Mouse (Mus musculus): ENCODE data around the gene Cdc20. TPM values are rescaled to one million over a fixed set of nuclear protein-coding genes. Genes with fewer than 3 reads are reported as not detected.

The Cdc20 gene
- total RNA-seq, 2 experiments from 2014 or later: 3.3 to 3.9 TPM

DNA sequence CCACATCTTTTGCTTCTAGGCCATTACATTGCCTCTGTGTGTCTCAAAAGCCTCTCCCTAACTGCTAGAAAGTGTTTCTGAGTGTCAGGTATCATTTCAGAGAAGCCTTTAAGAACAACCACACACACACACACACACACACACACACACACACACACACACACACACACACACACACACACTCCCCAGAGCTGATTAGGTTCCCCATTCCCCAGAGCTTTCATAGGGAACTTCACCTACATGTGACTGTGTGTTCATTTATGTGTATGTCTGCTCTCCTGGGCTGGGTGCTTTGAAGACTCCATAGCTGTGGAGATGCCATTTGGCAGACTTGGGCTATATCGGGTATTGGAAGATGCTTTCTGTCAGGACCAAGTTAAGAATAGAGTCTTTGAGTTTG lies 11.8 kb downstream of the Cdc20 start:
- no peak for DNase-seq (ENCODE audit: extremely low spot score in 1 of 2, low spot score in 2 of 2)
- intact Hi-C loops (cut with DNase I): no loop called here

DNA sequence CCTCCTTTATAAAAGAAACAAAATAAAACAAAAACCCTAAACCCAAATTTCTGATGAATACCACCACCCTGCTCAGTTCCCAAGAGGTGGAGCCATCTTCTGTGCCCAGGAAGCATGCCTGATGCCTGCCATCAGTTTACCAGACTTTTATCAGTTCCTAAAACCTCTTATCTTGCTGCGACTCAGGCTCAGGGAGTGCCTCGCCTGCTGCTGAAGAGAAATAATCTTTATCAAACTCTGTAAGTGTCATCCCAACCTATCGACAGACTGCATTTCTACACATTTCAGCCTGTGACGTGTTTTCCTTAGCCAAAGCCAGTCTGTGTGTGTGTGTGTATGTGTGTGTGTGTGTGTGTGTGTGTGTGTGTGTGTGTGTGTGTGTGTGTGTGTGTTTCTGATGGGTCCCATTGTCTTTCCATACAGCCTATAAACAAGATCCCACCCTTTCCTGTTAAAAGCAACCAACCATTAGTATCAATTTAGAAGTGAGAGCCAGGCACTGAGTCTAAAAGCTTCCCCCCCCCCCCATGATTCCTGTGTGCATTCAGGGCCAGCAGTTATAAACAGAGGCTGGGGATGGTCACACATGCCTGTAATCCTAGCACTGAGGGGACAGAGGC lies 12.5 kb downstream of the Cdc20 start:
- no peak for DNase-seq (ENCODE audit: extremely low spot score in 1 of 2, low spot score in 2 of 2)
- intact Hi-C loops (cut with DNase I): no loop called here

DNA sequence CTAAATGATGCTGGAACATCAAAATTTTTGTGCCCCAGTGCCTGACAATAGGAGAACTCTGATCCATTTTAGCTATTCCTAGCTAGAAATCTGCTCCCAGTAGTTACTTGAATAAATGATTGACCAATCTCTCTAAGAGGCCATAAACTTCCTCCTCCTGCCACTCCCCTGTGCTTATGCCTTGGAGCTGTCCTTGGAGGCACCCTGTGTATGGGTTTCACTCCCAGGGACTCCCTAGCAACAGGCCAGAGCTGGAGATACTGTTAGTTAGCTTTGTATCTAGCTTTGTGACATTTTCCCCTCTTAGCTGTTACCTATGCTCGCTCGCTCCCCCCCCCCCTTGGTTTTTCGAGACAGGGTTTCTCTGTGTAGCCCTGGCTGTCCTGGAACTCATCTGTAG lies 15.8 kb downstream of the Cdc20 start:
- intact Hi-C loops (cut with DNase I): no loop called here
- no peak for DNase-seq (ENCODE audit: extremely low spot score in 1 of 2, low spot score in 2 of 2)

DNA sequence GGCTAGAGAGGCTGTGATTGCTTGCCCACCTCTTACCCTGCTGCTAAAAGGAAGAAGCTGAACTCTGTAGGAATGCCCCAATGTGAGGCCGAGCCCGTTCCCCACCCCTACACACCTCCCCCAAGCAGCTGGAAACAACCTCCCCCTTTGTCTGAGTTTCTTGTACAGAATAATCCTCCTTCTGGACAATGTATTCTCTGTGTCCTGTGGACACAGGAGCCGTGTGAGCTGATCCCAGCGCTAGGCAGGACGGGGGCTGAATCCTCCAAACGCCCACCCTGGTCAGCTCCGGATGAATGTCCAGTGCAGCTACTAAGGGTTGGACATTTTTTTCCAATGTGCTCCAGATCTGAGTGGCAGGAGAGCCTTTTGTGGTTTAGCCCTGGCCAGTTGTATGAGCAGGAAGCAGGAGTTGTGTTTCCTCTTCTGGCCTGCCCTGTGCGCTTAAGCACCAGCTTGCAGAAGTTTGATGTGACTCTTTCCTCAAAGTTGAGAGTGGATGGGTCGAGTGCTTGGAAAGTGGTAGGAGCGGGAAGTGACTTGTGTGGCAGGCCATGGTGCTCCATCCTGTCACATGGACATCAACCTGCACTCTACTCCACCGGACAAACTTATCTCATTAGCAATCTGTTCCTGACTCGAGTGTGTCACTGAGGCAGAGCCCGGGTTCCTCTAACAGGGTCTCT lies 19.9 kb downstream of the Cdc20 start:
- DNase-seq (ENCODE audit: extremely low spot score in 1 of 2, low spot score in 2 of 2): no peak
- intact Hi-C loops (cut with DNase I): no loop called here

DNA sequence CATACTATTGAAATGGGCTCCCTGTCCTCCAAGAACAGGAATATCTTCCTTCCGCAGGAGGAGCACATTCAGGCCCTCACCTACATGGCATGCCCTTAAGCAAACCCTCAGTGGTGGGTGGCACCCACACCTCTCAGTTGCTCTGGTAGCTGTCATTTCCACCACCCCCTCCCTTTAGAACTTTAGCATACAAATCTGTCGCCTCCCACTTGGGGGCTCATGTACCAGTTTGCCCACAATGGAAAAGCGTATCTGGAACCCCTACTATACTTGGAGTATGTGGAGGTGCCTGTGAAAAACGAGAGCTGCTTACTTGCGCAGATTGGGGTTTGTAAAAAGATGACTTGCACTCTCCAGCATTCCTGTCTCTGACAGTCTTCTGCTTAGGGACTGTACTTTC lies 20.8 kb downstream of the Cdc20 start:
- intact Hi-C loops (cut with DNase I): no loop called here
- no peak for DNase-seq (ENCODE audit: extremely low spot score in 1 of 2, low spot score in 2 of 2)

- intact Hi-C loops (cut with DNase I): no loop called here
- no peak for DNase-seq (ENCODE audit: extremely low spot score in 1 of 2, low spot score in 2 of 2)
Observed at GRCm38 (mm10) chr4:118415779-118416178, 21.4 kb downstream of the Cdc20 start.

DNA sequence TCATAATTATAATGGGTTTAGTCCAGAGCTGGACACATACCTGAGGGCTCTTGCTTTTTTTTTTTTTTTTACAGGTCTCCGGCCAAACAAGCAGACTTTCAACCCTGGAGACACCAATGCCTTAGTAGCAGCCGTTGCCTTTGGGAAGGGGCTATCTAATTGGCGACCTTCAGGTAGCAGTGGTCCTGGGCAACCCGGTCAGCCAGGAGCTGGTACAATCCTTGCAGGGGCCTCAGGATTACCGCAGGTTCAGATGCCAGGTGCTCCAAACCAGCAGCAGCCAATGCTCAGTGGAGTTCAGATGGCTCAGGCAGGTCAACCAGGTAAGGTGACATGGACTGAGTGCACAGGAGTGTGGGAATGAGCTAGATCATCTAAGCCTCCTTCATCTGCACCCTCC lies 23.6 kb downstream of the Cdc20 start:
- no peak for DNase-seq (ENCODE audit: extremely low spot score in 1 of 2, low spot score in 2 of 2)
- intact Hi-C loops (cut with DNase I): loop anchor here (5.0 kb wide), 1 partner anchor 164 kb away; no protein-coding TSS in a partner anchor

DNA sequence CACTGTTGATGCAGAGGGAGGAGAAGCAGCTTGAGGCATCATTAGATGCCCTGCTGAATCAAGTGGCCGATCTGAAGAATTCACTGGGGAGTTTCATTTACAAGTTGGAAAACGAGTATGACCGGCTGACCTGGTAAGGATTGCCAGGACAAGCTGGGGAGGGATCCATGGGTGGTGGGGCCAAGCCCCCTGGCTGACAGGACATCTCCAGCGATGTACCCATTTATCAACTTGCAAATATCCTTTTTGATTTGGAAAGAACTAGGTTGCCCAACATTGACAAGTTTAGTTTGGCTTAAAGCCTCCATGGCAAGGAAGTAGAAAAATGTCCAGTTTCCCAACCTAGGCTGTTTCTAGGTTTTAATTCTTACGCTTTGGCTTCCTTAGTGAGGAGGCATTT lies 26.3 kb downstream of the Cdc20 start:
- no peak for DNase-seq (ENCODE audit: extremely low spot score in 1 of 2, low spot score in 2 of 2)
- intact Hi-C loops (cut with DNase I): loop anchor here (5.0 kb wide), 1 partner anchor 166 kb away; no protein-coding TSS in a partner anchor

DNA sequence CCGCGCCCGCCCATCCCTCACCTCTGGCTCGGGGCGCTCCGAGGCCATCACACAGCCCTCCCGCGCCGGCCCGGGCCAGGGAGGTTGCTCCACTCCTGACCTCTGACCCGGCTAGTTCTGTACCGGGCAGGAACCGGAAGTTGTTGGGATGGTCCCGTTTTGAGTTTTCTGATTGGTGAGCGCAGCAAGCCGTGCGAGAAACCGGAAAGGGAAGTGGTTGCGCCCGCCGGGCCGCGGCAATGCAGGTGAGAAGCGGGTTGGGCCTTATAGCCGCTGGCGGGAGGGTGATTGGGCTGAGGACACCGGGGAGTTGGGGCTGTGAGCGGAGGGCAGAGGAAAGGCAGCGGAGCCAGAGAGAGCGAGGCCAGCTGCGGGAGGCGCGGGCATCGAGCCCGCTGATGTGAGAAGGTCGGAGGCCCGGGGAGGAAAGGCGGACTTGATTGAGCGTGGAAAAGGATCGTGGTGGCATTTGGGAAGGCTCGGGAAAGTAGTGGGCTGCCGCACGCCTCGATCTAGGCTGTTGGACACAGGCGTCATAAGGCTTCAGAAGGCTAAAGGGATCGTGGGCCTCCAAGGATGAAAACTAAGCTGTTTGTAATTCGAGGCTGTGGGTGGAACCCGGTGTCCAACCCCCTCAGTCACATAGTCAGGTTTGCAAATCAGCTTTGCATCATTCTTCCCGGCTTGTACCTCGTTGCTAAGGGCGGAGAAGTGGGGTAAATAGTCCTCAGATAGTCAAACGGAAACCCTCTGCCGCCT lies 27.8 kb downstream of the Cdc20 start, which contains the start of the genes Szt2 and Med8:
Szt2 (minus strand) TSS at position 132 of the 759 bp plus-strand sequence.
Med8 (plus strand) TSS at position 196 of the 759 bp plus-strand sequence.
- intact Hi-C loops (cut with DNase I): no loop called here
- peak; percentile 90 to 93 for DNase-seq (ENCODE audit: extremely low spot score in 1 of 2, low spot score in 2 of 2)

DNA sequence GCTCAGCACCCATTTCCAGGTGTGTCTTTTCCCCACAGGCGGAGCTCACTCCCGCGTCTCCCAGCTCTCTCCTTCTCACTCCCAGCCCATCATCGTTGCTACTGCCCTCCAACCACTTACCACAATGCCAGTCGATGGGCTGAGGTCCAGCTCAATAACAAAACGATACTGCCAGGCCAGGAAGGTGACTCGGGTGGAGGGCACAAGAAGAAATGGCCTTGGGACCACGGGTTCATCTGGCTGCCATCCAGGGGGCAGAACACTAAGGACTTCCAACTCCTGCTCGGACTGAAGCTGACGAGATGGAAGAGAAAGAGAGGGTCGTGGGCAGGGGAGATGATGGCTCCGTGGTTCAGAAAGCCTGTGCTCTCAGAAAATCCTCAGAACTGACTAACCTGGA lies 34.5 kb downstream of the Cdc20 start:
- no peak for DNase-seq (ENCODE audit: extremely low spot score in 1 of 2, low spot score in 2 of 2)
- intact Hi-C loops (cut with DNase I): no loop called here

- intact Hi-C loops (cut with DNase I): no loop called here
- no peak for DNase-seq (ENCODE audit: extremely low spot score in 1 of 2, low spot score in 2 of 2)
Observed at GRCm38 (mm10) chr4:118401918-118402317, 35.2 kb downstream of the Cdc20 start.

- intact Hi-C loops (cut with DNase I): no loop called here
- DNase-seq (ENCODE audit: extremely low spot score in 1 of 2, low spot score in 2 of 2): no peak
Observed at GRCm38 (mm10) chr4:118401421-118401820, 35.7 kb downstream of the Cdc20 start.

GRCm38 (mm10) chr4:118398400-118398799 lies 38.8 kb downstream of the Cdc20 start:
- intact Hi-C loops (cut with DNase I): no loop called here
- no peak for DNase-seq (ENCODE audit: extremely low spot score in 1 of 2, low spot score in 2 of 2)

DNA sequence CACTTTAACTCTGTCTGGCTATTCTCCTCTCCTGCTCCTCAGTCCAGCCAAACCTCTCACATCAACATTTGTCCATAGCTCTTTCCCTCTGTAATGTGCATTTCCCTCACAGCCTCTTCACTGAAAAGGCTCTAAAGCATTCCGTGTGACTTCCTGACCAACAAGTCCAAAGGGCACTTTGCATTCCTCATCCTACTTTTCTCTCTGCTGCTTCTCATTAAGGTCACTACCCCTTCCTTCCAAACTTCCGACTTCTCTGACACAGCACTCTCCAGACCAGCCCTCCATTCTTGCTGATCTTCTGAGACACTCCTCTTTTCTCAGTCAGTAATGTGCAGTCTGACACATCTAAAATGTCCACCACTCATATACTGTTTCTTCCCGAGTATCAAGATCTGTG lies 40.7 kb downstream of the Cdc20 start:
- no peak for DNase-seq (ENCODE audit: extremely low spot score in 1 of 2, low spot score in 2 of 2)
- intact Hi-C loops (cut with DNase I): no loop called here

DNA sequence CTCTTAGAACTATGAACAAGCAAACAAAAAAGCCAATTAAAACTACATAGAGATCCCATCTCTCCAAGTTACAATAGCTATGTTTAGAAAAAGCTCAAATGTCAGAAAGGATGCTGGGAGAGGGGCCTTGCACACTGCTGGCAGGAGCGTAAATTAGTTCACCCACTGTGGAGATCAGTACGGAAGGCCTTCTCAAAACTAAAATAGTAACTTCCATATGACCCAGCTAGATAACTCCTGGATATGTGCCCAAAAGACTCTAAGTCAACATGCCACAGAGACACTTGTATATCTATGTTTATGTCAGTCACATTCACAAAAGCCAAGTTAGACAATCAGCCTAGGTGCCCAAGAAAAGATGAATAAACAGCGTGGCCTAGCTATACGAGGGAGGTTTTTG lies 41.9 kb downstream of the Cdc20 start:
- intact Hi-C loops (cut with DNase I): no loop called here
- no peak for DNase-seq (ENCODE audit: extremely low spot score in 1 of 2, low spot score in 2 of 2)

DNA sequence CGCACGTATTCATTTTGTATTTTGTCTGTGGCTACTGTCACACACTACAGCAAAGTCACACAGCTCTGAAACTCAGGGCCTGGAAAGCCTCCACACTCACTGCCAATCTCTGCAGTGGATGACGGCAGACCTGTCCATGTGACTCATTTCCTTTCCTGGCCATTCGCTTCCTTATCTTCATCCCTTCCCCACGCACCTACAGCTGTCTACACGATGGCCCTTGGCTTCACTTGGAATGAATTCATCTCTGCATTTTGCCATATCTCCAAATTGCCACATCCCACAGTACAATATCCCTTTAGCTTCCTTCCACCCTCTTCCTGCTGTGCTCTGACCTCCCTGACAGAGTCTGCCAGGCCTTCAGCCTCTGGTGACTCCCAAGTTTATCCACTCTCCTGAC lies 42.6 kb downstream of the Cdc20 start:
- intact Hi-C loops (cut with DNase I): no loop called here
- no peak for DNase-seq (ENCODE audit: extremely low spot score in 1 of 2, low spot score in 2 of 2)

- intact Hi-C loops (cut with DNase I): no loop called here
Observed at GRCm38 (mm10) chr4:118390146-118390545, 47.0 kb downstream of the Cdc20 start.

DNA sequence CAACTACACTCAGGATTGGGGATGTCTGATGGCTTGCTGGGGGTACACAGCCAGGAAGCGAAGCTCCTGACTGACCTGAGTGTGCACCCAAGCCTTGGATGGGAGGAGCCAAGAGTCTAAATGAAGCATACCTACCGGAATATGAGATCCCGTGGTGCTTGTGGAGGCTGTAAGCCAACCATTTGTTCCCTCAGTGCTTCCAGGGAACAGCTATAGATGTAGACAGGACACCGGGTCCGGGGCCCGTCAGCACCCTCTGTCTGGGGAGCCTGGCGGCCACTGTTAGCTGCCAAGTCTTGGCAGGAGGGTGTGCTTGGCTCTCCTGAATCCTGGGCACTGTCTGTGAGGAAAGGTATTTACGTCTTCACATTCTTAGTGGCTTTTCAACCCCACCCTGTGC lies 49.8 kb downstream of the Cdc20 start:
- DNase-seq (ENCODE audit: extremely low spot score in 1 of 2, low spot score in 2 of 2): no peak
- intact Hi-C loops (cut with DNase I): no loop called here

More at GRCm38 (mm10) chr4:118390146-118390545, 47.0 kb downstream of the Cdc20 start:
- DNase-seq (ENCODE audit: extremely low spot score in 1 of 2, low spot score in 2 of 2): no peak

- intact Hi-C loops (cut with DNase I): no loop called here
- no peak for DNase-seq (ENCODE audit: extremely low spot score in 1 of 2, low spot score in 2 of 2)
Observed at GRCm38 (mm10) chr4:118383271-118383670, 53.9 kb downstream of the Cdc20 start.
